Mouse (Mus musculus): Measurements from ENCODE around the gene Ocel1.

DNA sequence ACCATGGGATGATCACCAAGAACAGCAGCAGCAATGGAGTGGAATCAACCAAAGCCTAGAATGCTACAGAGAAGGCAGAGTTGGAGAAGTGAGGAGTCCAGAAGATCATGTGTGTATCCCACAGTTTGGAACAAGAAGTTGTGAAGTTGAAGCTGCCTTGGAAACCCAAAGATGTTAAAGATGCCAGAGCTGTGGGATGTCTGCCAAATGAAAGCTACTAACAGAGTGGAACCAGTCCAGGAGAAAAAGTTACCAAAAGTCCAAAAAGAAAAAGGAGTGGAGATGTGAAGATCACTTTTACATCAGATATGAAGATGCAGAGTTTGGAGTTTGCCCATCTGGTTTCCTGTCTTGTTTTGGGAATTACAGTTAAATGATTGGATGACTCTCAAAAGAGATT, 51.0 kb downstream of the Ocel1 start:
- TF ChIP-seq CTCF (IDR thresholded peaks at IDR 0.05; ENCODE audit: low read depth, low read length) (no peak), POLR2A (IDR thresholded peaks at IDR 0.05; ENCODE audit: extremely low read depth, insufficient read depth, low read length) (no peak)
